Mouse (Mus musculus): ENCODE data around the gene Pigo. TPM values are rescaled to one million over a fixed set of nuclear protein-coding genes. Genes with fewer than 3 reads are reported as not detected.

The Pigo gene
- total RNA-seq (2021): 10 to 100 TPM; 21.8 to 25.1 TPM

- intact Hi-C loops (cut with DNase I): loop anchor here (1.0 kb wide), 1 partner anchor 19 kb away; no protein-coding TSS in a partner anchor
These were observed at the start of gene Pigo for GRCm38 (mm10) chr4:43025084-43025960. Gene Pigo (minus strand): TSS chr4:43025819.

GRCm38 (mm10) chr4:43074923-43075322 is 49.3 kb upstream of the Pigo start:
- no peak for DNase-seq (ENCODE audit: low spot score)
- intact Hi-C loops (cut with DNase I): no loop called here

More at GRCm38 (mm10) chr4:43025084-43025960, at the start of gene Pigo:
- peak; percentile 83 for DNase-seq (ENCODE audit: low spot score)

- no peak for DNase-seq (ENCODE audit: low spot score)
- intact Hi-C loops (cut with DNase I): no loop called here
These were observed 39.9 kb upstream of the Pigo start for GRCm38 (mm10) chr4:43065471-43065870.

GRCm38 (mm10) chr4:43060286-43060685 is 34.7 kb upstream of the Pigo start:
- DNase-seq (ENCODE audit: low spot score): no peak
- intact Hi-C loops (cut with DNase I): no loop called here

- intact Hi-C loops (cut with DNase I): loop anchor here (10.0 kb wide), 1 partner anchor 185 kb away; no protein-coding TSS in a partner anchor
- DNase-seq (ENCODE audit: low spot score): no peak
These were observed 34.1 kb upstream of the Pigo start for GRCm38 (mm10) chr4:43059697-43060096.

- peak; percentile 88 for DNase-seq (ENCODE audit: low spot score)
- intact Hi-C loops (cut with DNase I): loop anchor here (10.0 kb wide), 1 partner anchor 186 kb away; no protein-coding TSS in a partner anchor
These were observed 33.4 kb upstream of the Pigo start, which contains the start of gene Unc13b for GRCm38 (mm10) chr4:43058753-43059654. Gene Unc13b (plus strand): TSS chr4:43058953.

- no peak for DNase-seq (ENCODE audit: low spot score)
- intact Hi-C loops (cut with DNase I): loop anchor here (10.0 kb wide), 1 partner anchor 186 kb away; no protein-coding TSS in a partner anchor
These were observed 32.8 kb upstream of the Pigo start for GRCm38 (mm10) chr4:43058392-43058752.

- intact Hi-C loops (cut with DNase I): loop anchor here (10.0 kb wide), 1 partner anchor 187 kb away; no protein-coding TSS in a partner anchor
- DNase-seq (ENCODE audit: low spot score): no peak
These were observed 32.0 kb upstream of the Pigo start for GRCm38 (mm10) chr4:43057654-43058053.

GRCm38 (mm10) chr4:43052627-43053026 is 27.0 kb upstream of the Pigo start:
- no peak for DNase-seq (ENCODE audit: low spot score)
- intact Hi-C loops (cut with DNase I): loop anchor here (5.0 to 10.0 kb wide), 2 partner anchors 192 to 370 kb away; no protein-coding TSS in a partner anchor

- peak; percentile 52 for DNase-seq (ENCODE audit: low spot score)
- intact Hi-C loops (cut with DNase I): loop anchor here (2.0 kb wide), 1 partner anchor 68 kb away; no protein-coding TSS in a partner anchor
These were observed 21.6 kb upstream of the Pigo start for GRCm38 (mm10) chr4:43047231-43047630.

GRCm38 (mm10) chr4:43046607-43047006 is 21.0 kb upstream of the Pigo start:
- no peak for DNase-seq (ENCODE audit: low spot score)
- intact Hi-C loops (cut with DNase I): loop anchor here (2.0 kb wide), 1 partner anchor 68 kb away; no protein-coding TSS in a partner anchor

- intact Hi-C loops (cut with DNase I): loop anchor here (2.0 kb wide), 1 partner anchor 69 kb away; no protein-coding TSS in a partner anchor
- DNase-seq (ENCODE audit: low spot score): peak; percentile 98
These were observed 20.2 kb upstream of the Pigo start, which contains the start of gene Fam214b for GRCm38 (mm10) chr4:43045659-43046302. Gene Fam214b (minus strand): TSS chr4:43046220.

- no peak for DNase-seq (ENCODE audit: low spot score)
- intact Hi-C loops (cut with DNase I): no loop called here
These were observed 19.7 kb upstream of the Pigo start for GRCm38 (mm10) chr4:43045285-43045658.

- intact Hi-C loops (cut with DNase I): no loop called here
- peak; percentile 43 for DNase-seq (ENCODE audit: low spot score)
These were observed 19.1 kb upstream of the Pigo start for GRCm38 (mm10) chr4:43044673-43045072.

- intact Hi-C loops (cut with DNase I): no loop called here
- DNase-seq (ENCODE audit: low spot score): peak; percentile 63
These were observed 18.2 kb upstream of the Pigo start for GRCm38 (mm10) chr4:43043644-43044357.

GRCm38 (mm10) chr4:43040881-43041547 is 15.4 kb upstream of the Pigo start:
- no peak for DNase-seq (ENCODE audit: low spot score)
- intact Hi-C loops (cut with DNase I): no loop called here

GRCm38 (mm10) chr4:43040114-43040572 is 14.5 kb upstream of the Pigo start:
- intact Hi-C loops (cut with DNase I): no loop called here
- DNase-seq (ENCODE audit: low spot score): peak; percentile 93

GRCm38 (mm10) chr4:43039609-43040008 is 14.0 kb upstream of the Pigo start:
- DNase-seq (ENCODE audit: low spot score): no peak
- intact Hi-C loops (cut with DNase I): no loop called here

Data from heart, postnatal 25 days (tissue).